Mouse (Mus musculus): ENCODE data around the gene Fuk. TPM values are rescaled to one million over a fixed set of nuclear protein-coding genes. Genes with fewer than 3 reads are reported as not detected.
"Not testable (repeated sequence)": the region's sequence is repeated elsewhere in the genome, so short reads cannot be mapped to it uniquely, and the experiment has no call there.

The Fuk gene
- total RNA-seq, 4 experiments from 2014 or later = 3.6 to 4.5 (median 4.0) TPM

DNA sequence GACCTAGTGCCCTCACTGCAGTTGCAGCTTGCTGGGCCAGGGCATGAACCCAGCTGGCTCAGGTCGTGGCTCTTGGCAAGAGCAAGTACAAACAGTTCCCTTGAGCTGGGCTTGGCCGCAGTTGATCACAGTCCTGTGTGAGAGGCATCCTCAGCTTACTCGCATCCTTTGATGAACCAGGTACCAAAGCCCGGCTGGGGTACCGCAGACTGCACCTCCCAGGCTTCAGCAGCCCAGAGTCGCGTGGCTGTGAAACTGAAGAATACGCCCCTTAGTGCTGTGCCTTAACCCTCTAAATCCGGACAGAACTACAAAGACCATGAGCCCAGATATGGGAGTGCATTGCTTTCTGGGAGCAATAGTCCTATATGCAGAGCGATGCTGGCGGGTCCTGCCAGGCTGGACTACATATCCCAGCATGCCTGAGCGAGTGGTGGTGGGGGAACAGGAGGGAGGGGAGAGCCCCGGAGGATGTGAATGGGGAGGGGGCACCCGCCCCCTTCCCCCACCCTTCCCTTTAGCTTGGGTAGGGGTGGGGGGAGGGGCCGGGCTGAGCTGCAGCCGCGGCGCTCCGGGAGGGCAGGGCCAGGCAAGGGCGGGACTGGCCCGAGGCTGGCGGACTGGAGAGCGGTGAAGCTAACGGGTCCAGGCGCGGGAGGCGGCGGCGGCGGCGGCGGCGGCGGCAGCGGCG, 17.2 kb upstream of the Fuk start, which contains the start of gene St3gal2:
Gene St3gal2 (plus strand): TSS at position 582 of the 691 bp plus-strand sequence.
- DNase-seq (ENCODE audit: low spot score in 2 of 2) = peak; percentile 78 to 90

DNA sequence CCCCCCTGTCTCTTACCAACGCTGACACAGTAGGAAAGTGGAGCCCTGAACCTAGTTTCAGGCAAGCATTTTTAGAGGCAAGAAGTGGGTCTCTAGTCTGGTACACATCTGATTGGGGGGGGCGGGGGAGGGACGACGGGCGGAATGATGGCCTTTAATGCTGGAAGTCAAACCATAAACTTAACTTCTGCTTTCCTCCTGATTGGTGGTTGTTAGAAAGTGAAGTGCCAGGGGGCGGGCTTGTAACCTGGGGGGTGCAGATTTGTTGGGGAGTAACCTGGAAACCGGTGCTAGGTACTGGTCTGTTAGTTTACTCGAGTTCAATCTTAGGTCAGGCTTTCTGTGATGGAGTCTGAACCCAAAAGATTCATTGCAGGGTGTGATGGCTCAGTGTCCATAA, 16.2 kb upstream of the Fuk start:
- no peak for DNase-seq (ENCODE audit: low spot score in 2 of 2)

GRCm38 (mm10) chr8:110918027-110918426, 15.7 kb upstream of the Fuk start:
- no peak for DNase-seq (ENCODE audit: low spot score in 2 of 2)

DNA sequence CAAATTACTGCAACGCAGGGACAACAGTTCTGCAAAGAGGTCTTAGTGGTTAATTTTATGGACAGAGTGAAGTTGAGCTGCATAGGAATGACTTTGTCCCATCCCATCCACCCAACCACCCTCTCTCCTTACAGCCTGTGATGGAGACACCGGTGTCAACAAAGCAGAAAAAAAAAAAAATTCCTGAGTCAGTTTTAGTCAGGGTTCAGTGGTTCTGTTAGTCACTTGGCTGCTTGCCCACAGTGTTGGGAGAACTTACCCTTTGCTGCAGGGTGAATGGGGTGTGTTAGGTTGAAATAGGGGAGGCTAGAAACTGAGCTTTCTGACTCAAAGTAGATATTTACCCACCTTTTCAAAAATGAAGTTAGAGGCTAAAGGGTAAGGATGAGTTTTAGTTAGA, 15.1 kb upstream of the Fuk start:
- DNase-seq (ENCODE audit: low spot score in 2 of 2) = no peak

- no peak for DNase-seq (ENCODE audit: low spot score in 2 of 2)
Observed at GRCm38 (mm10) chr8:110911576-110912570, 9.6 kb upstream of the Fuk start.

GRCm38 (mm10) chr8:110909850-110910249, 7.6 kb upstream of the Fuk start:
- not testable (repeated sequence) for DNase-seq (ENCODE audit: low spot score in 2 of 2)

- no peak for DNase-seq (ENCODE audit: low spot score in 2 of 2)
Observed at GRCm38 (mm10) chr8:110906682-110907081, 4.4 kb upstream of the Fuk start.

DNA sequence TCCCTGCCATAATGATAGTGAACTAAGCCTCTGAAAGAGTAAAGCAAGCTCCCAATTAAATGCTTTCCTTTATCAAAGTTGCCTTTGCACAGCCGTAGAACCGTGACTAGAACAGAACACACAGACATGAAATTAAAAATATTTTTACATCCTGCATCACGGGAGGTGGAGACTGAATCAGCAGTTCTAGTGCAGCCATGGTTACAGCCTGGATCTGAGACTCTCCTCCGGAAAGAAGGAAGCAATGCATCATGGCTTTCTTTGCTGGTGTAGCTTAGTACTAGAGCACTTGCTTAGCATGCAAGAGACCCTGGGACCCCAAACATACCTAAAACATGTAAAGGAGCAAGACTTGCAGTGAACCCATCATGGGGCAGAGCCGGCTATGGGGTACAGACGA, 3.1 kb upstream of the Fuk start:
- no peak for DNase-seq (ENCODE audit: low spot score in 2 of 2)

DNA sequence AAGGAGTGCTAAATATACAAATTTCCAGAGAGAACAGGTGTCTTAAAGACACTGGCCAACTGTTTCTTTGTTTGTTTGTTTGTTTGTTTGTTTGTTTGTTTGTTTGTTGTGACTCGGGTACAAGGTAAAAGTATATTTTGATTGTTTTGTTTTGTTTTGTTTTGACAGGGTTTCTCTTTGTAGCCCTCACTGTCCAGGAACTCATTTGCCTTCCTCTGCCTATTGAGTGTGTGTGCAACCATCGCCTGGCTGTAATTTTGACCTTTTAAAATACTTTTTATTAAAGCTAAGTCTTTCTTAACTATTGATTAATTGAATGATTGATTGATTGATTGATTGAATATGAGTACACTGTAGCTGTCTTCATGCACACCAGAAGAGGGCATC, 284 bp upstream of the Fuk start:
- DNase-seq (ENCODE audit: low spot score in 2 of 2) = no peak

DNA sequence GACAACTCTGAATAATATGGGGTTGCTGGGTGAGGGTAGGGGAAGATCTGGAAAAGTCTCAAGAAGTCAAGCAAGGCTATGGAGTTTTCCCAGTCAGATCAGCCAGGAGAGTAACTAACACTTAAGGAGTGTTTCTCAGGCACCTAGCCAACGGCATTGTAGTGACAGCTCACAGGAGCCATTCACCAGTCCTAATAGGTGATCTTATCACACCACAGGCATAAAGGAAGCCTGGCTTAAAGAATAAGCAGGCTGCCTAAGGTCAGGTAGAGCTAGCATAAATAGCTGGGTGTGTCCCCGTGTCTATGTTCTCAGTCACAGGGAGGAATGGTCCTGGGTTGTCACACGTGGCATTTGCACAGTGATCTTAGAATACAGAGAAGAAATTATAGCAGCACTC, 1.2 kb downstream of the Fuk start:
- no peak for DNase-seq (ENCODE audit: low spot score in 2 of 2)

DNA sequence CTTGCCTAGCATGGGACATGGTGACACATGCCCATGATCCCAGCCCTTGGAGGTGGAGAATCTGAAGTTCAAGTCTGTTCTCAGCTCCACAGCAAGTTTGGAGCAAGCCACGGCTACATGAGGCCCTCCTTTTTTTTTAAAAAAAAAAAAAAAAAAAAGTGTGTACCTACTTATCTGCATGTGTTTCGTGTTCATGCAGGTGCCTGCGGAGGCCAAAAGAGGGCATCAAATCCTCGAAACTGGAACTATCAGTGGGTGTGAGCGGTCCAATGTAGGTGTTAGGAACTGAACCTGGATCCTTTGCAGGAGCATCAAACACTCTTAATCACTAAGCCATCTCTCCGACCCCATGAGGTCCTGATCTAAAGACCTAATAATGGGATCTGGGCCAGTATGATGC, 4.8 kb downstream of the Fuk start:
- no peak for DNase-seq (ENCODE audit: low spot score in 2 of 2)

GRCm38 (mm10) chr8:110895812-110896211, 6.5 kb downstream of the Fuk start:
- DNase-seq (ENCODE audit: low spot score in 2 of 2) = no peak

GRCm38 (mm10) chr8:110895254-110895653, 7.0 kb downstream of the Fuk start:
- DNase-seq (ENCODE audit: low spot score in 2 of 2) = no peak

- DNase-seq (ENCODE audit: low spot score in 2 of 2) = no peak
Observed at GRCm38 (mm10) chr8:110894851-110895250, 7.4 kb downstream of the Fuk start.

DNA sequence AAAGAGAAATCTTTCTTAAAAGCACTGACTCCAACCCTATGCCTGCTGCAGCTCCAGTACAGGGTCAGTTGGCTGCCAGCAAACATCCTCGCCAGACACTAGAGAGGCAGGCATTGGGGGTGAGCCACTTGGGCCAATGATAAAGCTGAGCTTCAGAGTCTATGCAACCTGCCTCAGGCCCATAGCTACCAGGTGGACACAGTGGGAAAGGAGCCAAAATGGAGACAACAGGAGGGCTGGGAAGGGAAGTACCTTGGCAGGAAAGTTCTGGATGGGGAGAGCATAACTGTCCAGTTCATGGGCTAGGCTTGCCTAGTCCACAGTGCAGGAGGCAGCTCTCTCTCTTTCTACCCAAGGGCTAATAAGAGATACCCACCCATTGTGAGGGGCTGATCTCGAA, 9.4 kb downstream of the Fuk start:
- no peak for DNase-seq (ENCODE audit: low spot score in 2 of 2)

DNA sequence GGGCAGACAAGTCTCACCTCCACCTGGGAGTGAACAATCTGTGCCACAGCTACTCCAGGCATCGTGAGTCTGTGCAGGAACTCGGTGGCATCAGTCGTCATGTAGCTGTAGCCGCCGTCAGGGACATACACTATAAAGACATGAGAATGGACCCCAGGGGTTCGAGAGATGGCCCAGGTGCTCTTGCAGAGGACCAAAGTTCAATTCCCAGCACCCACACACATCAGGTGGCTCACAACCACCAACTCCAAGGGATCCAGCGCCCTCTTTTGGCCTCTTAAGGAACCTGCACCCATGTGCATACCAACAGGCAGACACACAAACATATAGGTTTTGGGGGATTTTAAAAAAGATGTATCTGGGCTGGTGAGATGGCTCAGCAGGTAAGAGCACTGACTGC, 10.2 kb downstream of the Fuk start:
- no peak for DNase-seq (ENCODE audit: low spot score in 2 of 2)

DNA sequence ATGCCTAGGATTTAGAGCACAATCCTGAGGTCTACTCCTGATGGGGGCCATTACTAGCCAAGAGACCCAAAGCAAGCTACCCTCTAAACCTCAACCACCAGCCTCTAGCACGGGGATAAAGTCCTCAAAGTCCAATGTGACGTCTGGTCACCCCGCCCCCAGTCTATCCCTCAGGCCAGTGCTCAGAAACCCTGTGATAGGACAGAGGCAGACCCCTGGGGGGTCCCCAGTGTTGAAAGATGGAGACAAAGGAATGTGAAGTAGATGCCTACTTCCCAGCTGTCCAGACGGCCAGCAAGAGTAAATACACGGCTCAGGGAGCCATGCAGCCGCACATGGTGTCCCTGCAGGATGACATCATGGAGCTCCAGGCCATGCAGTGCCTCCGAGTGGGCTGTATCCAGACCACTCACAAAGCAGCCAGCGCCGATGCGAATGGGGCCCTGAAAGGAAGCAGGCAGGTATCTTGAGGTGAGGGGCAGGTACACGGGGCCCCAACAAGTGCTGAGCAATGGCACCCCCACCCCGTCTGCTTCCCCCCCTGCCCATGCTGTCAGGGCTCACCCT, 12.3 kb downstream of the Fuk start:
- no peak for DNase-seq (ENCODE audit: low spot score in 2 of 2)

- DNase-seq (ENCODE audit: low spot score in 2 of 2) = peak in 1 of 2 experiments; percentile 46
Observed at GRCm38 (mm10) chr8:110888860-110889259, 13.4 kb downstream of the Fuk start.

GRCm38 (mm10) chr8:110888441-110888840, 13.8 kb downstream of the Fuk start:
- no peak for DNase-seq (ENCODE audit: low spot score in 2 of 2)

- DNase-seq (ENCODE audit: low spot score in 2 of 2) = no peak
Observed at GRCm38 (mm10) chr8:110887551-110887950, 14.7 kb downstream of the Fuk start.

DNA sequence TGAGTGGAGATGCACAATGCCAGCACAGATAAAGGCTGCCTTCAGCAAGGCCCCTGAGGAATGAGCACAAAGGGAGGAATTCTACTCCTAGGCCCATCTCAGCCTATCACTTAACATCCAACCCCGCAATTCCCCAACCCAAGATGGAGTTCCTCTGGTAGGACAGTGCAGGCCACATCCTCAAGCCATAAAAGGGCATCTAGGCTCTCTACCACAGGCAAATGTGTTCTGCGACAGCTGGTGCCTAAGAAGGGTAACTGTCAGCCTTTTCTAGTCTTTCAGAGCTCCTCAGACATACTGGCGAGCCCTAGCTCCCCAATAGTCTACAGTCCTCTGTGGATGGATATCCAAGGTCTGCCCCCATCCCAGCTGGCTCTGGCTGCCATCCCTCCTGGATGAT, 15.7 kb downstream of the Fuk start:
- DNase-seq (ENCODE audit: low spot score in 2 of 2) = no peak

GRCm38 (mm10) chr8:110883824-110884223, 18.5 kb downstream of the Fuk start:
- no peak for DNase-seq (ENCODE audit: low spot score in 2 of 2)
